Mouse (Mus musculus): ENCODE measurements at regions not wholly inside any gene's neighbourhood (a gene's known extent, or its start where the extent isn't known, plus 50 kb on each side); places are given as distances from the start of the nearest gene placed in this dataset.
A peak's percentile ranks its signal among the peaks of the same experiment; 100 is the strongest.

GRCm38 (mm10) chr4:87665149-87665548, 368.0 kb downstream of the Mllt3 start:
- DNase-seq: no peak

- DNase-seq: no peak
Observed at GRCm38 (mm10) chr4:87662876-87663275, 370.3 kb downstream of the Mllt3 start.

GRCm38 (mm10) chr4:87658316-87658715, 374.8 kb downstream of the Mllt3 start:
- no peak for DNase-seq

GRCm38 (mm10) chr4:87657855-87658254, 375.3 kb downstream of the Mllt3 start:
- DNase-seq: no peak

GRCm38 (mm10) chr4:87653440-87654165, 379.6 kb downstream of the Mllt3 start:
- no peak for DNase-seq

- no peak for DNase-seq
Observed at GRCm38 (mm10) chr4:87652314-87652934, 380.7 kb downstream of the Mllt3 start.

- no peak for DNase-seq
Observed at GRCm38 (mm10) chr4:87651275-87651674, 381.9 kb downstream of the Mllt3 start.

GRCm38 (mm10) chr4:87650837-87651236, 382.3 kb downstream of the Mllt3 start:
- no peak for DNase-seq

- DNase-seq: no peak
Observed at GRCm38 (mm10) chr4:87650393-87650792, 382.8 kb downstream of the Mllt3 start.

GRCm38 (mm10) chr4:87648919-87649318, 384.2 kb downstream of the Mllt3 start:
- no peak for DNase-seq

GRCm38 (mm10) chr4:87647932-87648911, 384.9 kb downstream of the Mllt3 start:
- DNase-seq: peak; percentile 65 to 70

GRCm38 (mm10) chr4:87642002-87642401, 391.2 kb downstream of the Mllt3 start:
- no peak for DNase-seq

- DNase-seq: no peak
Observed at GRCm38 (mm10) chr4:87641551-87641950, 391.6 kb downstream of the Mllt3 start.

GRCm38 (mm10) chr4:87638380-87638646, 394.9 kb downstream of the Mllt3 start:
- no peak for DNase-seq

- no peak for DNase-seq
Observed at GRCm38 (mm10) chr4:87637629-87638379, 395.4 kb downstream of the Mllt3 start.

- no peak for DNase-seq
Observed at GRCm38 (mm10) chr4:87611116-87611515, 380.8 kb upstream of the Slc24a2 start.

- peak; percentile 11 to 17 for DNase-seq
Observed at GRCm38 (mm10) chr4:87593644-87594043, 363.4 kb upstream of the Slc24a2 start.

- no peak for DNase-seq
Observed at GRCm38 (mm10) chr4:87590797-87591196, 360.5 kb upstream of the Slc24a2 start.

- DNase-seq: peak in 1 of 2 experiments; percentile 20
Observed at GRCm38 (mm10) chr4:87578164-87578563, 347.9 kb upstream of the Slc24a2 start.

GRCm38 (mm10) chr4:87570950-87571349, 340.7 kb upstream of the Slc24a2 start:
- no peak for DNase-seq

GRCm38 (mm10) chr4:87570470-87570891, 340.2 kb upstream of the Slc24a2 start:
- peak; percentile 10 to 35 for DNase-seq

GRCm38 (mm10) chr4:87566616-87567015, 336.3 kb upstream of the Slc24a2 start:
- no peak for DNase-seq

GRCm38 (mm10) chr4:87554912-87555311, 324.6 kb upstream of the Slc24a2 start:
- DNase-seq: no peak

Measured in kidney, postnatal 4 days (tissue).